Comparison of ENCODE assay signal across 19 mouse cellular contexts in the genomic region with DNA sequence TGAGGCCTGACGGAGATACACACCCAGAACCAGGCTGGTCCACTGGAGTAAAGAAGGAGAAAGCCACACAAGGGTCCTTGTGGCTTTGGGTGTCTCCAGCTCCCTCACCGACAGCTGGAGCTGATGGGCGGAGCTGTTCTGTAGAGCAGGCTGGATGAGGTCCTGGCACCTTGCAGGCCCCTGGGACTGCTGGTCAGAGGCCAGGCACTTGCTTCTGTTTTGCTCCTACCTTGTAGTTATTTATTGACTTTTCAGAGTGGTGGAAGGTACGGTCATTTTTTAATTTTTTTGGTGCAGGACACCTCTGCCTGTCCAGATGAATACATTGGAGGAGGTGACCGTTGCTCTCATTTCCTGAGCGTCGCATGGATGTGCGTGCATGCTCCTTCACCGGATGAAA. TPM values are rescaled to one million over a fixed set of nuclear protein-coding genes. Genes with fewer than 3 reads are reported as not detected.
"Had no signal": no experiment of that assay in that cellular context is flagged by ENCODE, and none has a peak within 500 bp of the region (broad histone marks: within the 10 kb centered on the region; RNA-seq: fewer than 3 reads in every experiment).

No protein-coding gene starts in this region.

- H3K9ac ChIP-seq: liver, embryonic 13.5 days; lung, embryonic 14.5 days; midbrain, embryonic 12.5 days; midbrain, embryonic 15.5 days; neural tube, embryonic 12.5 days; neural tube, embryonic 15.5 days had no signal

- H3K9me3 ChIP-seq: liver, embryonic 13.5 days; midbrain, embryonic 12.5 days; midbrain, embryonic 15.5 days; neural tube, embryonic 12.5 days; neural tube, embryonic 15.5 days had no signal

- ATAC-seq: hindbrain, postnatal 0 days; inflammation-experienced regulatory T-cells, adult 6 months; intestine, embryonic 16.5 days; lung, postnatal 0 days; midbrain, embryonic 15.5 days had no signal

- H3K4me2 ChIP-seq: liver, embryonic 13.5 days; lung, embryonic 14.5 days; midbrain, embryonic 12.5 days; midbrain, embryonic 15.5 days; neural tube, embryonic 12.5 days; neural tube, embryonic 15.5 days had no signal

- H3K4me1 ChIP-seq: neural tube, embryonic 12.5 days had no signal

- H3K27me3 ChIP-seq: liver, embryonic 13.5 days; midbrain, embryonic 12.5 days; midbrain, embryonic 15.5 days; neural tube, embryonic 12.5 days; neural tube, embryonic 15.5 days had no signal

- H3K4me3 ChIP-seq: layer of hippocampus, adult 2 months; liver, embryonic 13.5 days; midbrain, embryonic 12.5 days; midbrain, embryonic 15.5 days; neural tube, embryonic 12.5 days; neural tube, embryonic 15.5 days had no signal

- H3K27ac ChIP-seq: hindbrain, postnatal 0 days; layer of hippocampus, adult 2 months; liver, embryonic 13.5 days; macrophage; midbrain, embryonic 12.5 days; midbrain, embryonic 15.5 days; neural tube, embryonic 12.5 days; neural tube, embryonic 15.5 days; stomach, postnatal 0 days had no signal

- DNase-seq: layer of hippocampus, adult 9-11 months; liver, embryonic 13.5 days; lung, embryonic 14.5 days; right cerebral cortex, adult 18-20 months; right cerebral cortex, postnatal 14 days; right cerebral cortex, postnatal 4 days; thymus, adult 2 months; thymus, postnatal 14 days had no signal

RNA-seq across cellular contexts. Expression of gene Rnft2, which starts 16.3 kb away (rescaled TPM):
- polyA plus RNA-seq: inflammation-experienced regulatory T-cells, adult 6 months had no signal
